Mouse (Mus musculus): ENCODE data around the gene Tuft1. TPM values are rescaled to one million over a fixed set of nuclear protein-coding genes. Genes with fewer than 3 reads are reported as not detected.

Gene Tuft1
- polyA plus RNA-seq, 1 experiment, result 3.5 TPM

DNA sequence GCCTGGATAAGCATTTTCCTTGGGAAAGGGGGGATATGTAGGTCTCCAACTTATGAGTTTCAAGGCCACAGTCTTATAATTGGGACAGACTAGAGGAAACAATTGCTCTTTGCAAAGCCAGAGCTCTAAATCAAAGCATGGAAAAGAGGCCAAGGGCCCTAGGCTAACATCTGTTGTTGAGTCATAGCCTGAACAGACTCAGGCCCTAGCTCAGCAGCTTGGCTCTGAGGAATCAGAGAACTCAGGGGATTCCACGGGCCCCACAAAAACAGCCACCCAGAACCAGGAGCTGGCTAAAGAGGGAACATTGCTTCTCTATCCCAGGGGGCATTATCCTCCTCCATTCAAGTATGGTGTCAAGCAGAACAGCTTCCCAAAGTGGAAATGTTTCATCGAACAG, 48.1 kb downstream of the Tuft1 start:
- no peak overlapping the region for H3K4me2 ChIP-seq (ENCODE audit: low read depth)
- no peaks in the 10 kb centered on the region for H3K27me3 ChIP-seq (ENCODE audit: control insufficient read depth, insufficient read depth, insufficient read length)
- H3ac ChIP-seq (ENCODE audit: control insufficient read depth, insufficient read length), result no peak overlapping the region
- TF ChIP-seq POLR2AphosphoS2 (IDR thresholded peaks at IDR 0.05; ENCODE audit: insufficient read length, low read depth) (no peak), MYOG (IDR thresholded peaks at IDR 0.05; ENCODE audit: control insufficient read depth in 1 of 3, insufficient read depth in 1 of 3, insufficient read length in 2 of 3, low read depth in 2 of 3) (peak in 1 of 3 experiments; percentile 33), E2F4 (IDR thresholded peaks at IDR 0.05; ENCODE audit: insufficient read depth) (no peak), TCF3 (IDR thresholded peaks at IDR 0.05; ENCODE audit: insufficient read length, low read depth) (no peak), TCF12 (IDR thresholded peaks at IDR 0.05; ENCODE audit: insufficient read depth, poor library complexity, severe bottlenecking) (no peak)
- no peaks in the 10 kb centered on the region for H3K36me3 ChIP-seq (ENCODE audit: control insufficient read depth, insufficient read depth)
- no peaks in the 10 kb centered on the region for H3K79me2 ChIP-seq (ENCODE audit: control insufficient read depth, insufficient read depth)
- H3K4me3 ChIP-seq, result no peak overlapping the region

DNA sequence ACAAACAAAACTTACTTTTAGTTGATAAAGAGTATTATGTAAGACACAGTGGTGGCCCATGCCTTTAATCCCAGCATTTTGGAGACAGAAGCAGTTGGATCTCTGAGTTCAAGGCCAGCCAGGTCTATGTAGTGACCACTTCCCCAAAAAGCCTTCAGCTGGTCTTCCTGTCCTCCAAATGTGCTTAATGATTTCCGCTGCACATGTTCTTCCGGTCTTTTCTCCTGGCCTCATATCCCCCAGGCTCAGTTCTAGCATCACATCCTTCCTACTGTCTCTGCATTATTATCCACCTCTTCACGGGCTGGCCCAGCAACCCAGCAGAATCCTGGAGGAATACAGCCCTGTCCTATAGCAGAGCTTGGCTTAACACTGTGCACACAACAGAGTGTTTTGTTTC, 49.1 kb downstream of the Tuft1 start:
- Histone ChIP-seq H3K4me2 (ENCODE audit: low read depth) (no peak overlapping the region), H3K79me2 (ENCODE audit: control insufficient read depth, insufficient read depth) (no peaks in the 10 kb centered on the region), H3ac (ENCODE audit: control insufficient read depth, insufficient read length) (no peak overlapping the region), H3K36me3 (ENCODE audit: control insufficient read depth, insufficient read depth) (no peaks in the 10 kb centered on the region), H3K4me3 (no peak overlapping the region), H3K27me3 (ENCODE audit: control insufficient read depth, insufficient read depth, insufficient read length) (no peaks in the 10 kb centered on the region)
- no peak for TF ChIP-seq MYOG (IDR thresholded peaks at IDR 0.05; ENCODE audit: control insufficient read depth in 1 of 3, insufficient read depth in 1 of 3, insufficient read length in 2 of 3, low read depth in 2 of 3)

- Histone ChIP-seq H3ac (ENCODE audit: control insufficient read depth, insufficient read length) (no peak overlapping the region), H3K79me2 (ENCODE audit: control insufficient read depth, insufficient read depth) (no peaks in the 10 kb centered on the region), H3K4me2 (ENCODE audit: low read depth) (peak overlapping the region; percentile 40), H3K36me3 (ENCODE audit: control insufficient read depth, insufficient read depth) (no peaks in the 10 kb centered on the region), H3K4me3 (no peak overlapping the region), H3K27me3 (ENCODE audit: control insufficient read depth, insufficient read depth, insufficient read length) (no peaks in the 10 kb centered on the region)
- no peak for TF ChIP-seq E2F4 (IDR thresholded peaks at IDR 0.05; ENCODE audit: insufficient read depth)
- TF ChIP-seq MAX (IDR thresholded peaks at IDR 0.05; ENCODE audit: low read depth), result no peak
- no peak for TF ChIP-seq POLR2AphosphoS2 (IDR thresholded peaks at IDR 0.05; ENCODE audit: insufficient read length, low read depth)
- TF ChIP-seq TCF12 (IDR thresholded peaks at IDR 0.05; ENCODE audit: insufficient read depth, poor library complexity, severe bottlenecking), result no peak
- no peak for TF ChIP-seq SRF (IDR thresholded peaks at IDR 0.05; ENCODE audit: control insufficient read depth, insufficient read length, low read depth)
- no peak for TF ChIP-seq POLR2A (IDR thresholded peaks at IDR 0.05; ENCODE audit: insufficient read length, low read depth)
- TF ChIP-seq CEBPB (IDR thresholded peaks at IDR 0.05; ENCODE audit: insufficient read depth, poor library complexity, severe bottlenecking), result no peak
These were observed 56.7 kb downstream of the Tuft1 start for GRCm38 (mm10) chr3:94601959-94602358.

- TF ChIP-seq CEBPB (IDR thresholded peaks at IDR 0.05; ENCODE audit: insufficient read depth, poor library complexity, severe bottlenecking) (no peak), MYOG (IDR thresholded peaks at IDR 0.05; ENCODE audit: control insufficient read depth in 1 of 3, insufficient read depth in 1 of 3, insufficient read length in 2 of 3, low read depth in 2 of 3) (no peak), TCF12 (IDR thresholded peaks at IDR 0.05; ENCODE audit: insufficient read depth, poor library complexity, severe bottlenecking) (no peak), MAX (IDR thresholded peaks at IDR 0.05; ENCODE audit: low read depth) (no peak), POLR2AphosphoS2 (IDR thresholded peaks at IDR 0.05; ENCODE audit: insufficient read length, low read depth) (no peak), REST (IDR thresholded peaks at IDR 0.05; ENCODE audit: insufficient read depth, insufficient read length) (no peak), MYOD1 (IDR thresholded peaks at IDR 0.05; ENCODE audit: control insufficient read depth in 1 of 3, insufficient read length in 2 of 3, low read depth in 2 of 3) (no peak), USF1 (IDR thresholded peaks at IDR 0.05; ENCODE audit: low read depth) (no peak), POLR2A (IDR thresholded peaks at IDR 0.05; ENCODE audit: insufficient read length, low read depth) (no peak), TCF3 (IDR thresholded peaks at IDR 0.05; ENCODE audit: insufficient read length, low read depth) (no peak), SRF (IDR thresholded peaks at IDR 0.05; ENCODE audit: control insufficient read depth, insufficient read length, low read depth) (no peak), E2F4 (IDR thresholded peaks at IDR 0.05; ENCODE audit: insufficient read depth) (no peak)
- Histone ChIP-seq H3K4me3 (no peak overlapping the region), H3ac (ENCODE audit: control insufficient read depth, insufficient read length) (no peak overlapping the region), H3K4me2 (ENCODE audit: low read depth) (no peak overlapping the region), H3K27me3 (ENCODE audit: control insufficient read depth, insufficient read depth, insufficient read length) (no peaks in the 10 kb centered on the region), H3K79me2 (ENCODE audit: control insufficient read depth, insufficient read depth) (no peaks in the 10 kb centered on the region), H3K36me3 (ENCODE audit: control insufficient read depth, insufficient read depth) (no peaks in the 10 kb centered on the region)
These were observed 61.4 kb downstream of the Tuft1 start for GRCm38 (mm10) chr3:94597224-94597779.

DNA sequence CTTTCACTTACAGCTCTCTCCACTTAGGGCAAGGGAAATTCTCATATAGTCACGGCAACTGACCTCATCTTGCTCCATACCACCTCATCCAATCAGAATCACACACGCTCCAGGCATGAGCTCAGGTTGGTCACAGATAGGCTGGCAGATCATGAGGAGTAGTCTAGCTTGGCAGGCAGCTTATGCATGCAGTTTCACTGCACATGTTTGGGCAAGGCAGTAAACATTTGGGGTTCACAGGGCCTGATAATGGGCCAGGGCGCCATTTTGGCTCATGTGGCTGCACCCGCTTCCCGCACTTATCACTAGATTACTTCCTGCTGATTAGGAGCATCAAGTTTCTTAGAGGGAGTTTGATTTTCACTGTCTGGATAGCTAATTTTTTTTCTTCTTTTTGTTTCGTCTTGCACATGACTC, 62.8 kb downstream of the Tuft1 start:
- H3K4me3 ChIP-seq, result no peak overlapping the region

More for the DNA sequence above, 62.8 kb downstream of the Tuft1 start:
- no peak for TF ChIP-seq POLR2AphosphoS2 (IDR thresholded peaks at IDR 0.05; ENCODE audit: insufficient read length, low read depth)
- no peak for TF ChIP-seq SRF (IDR thresholded peaks at IDR 0.05; ENCODE audit: control insufficient read depth, insufficient read length, low read depth)
- TF ChIP-seq USF1 (IDR thresholded peaks at IDR 0.05; ENCODE audit: low read depth), result no peak
- no peak for TF ChIP-seq E2F4 (IDR thresholded peaks at IDR 0.05; ENCODE audit: insufficient read depth)
- TF ChIP-seq MAX (IDR thresholded peaks at IDR 0.05; ENCODE audit: low read depth), result no peak
- no peak for TF ChIP-seq TCF3 (IDR thresholded peaks at IDR 0.05; ENCODE audit: insufficient read length, low read depth)
- no peak for TF ChIP-seq POLR2A (IDR thresholded peaks at IDR 0.05; ENCODE audit: insufficient read length, low read depth)
- no peak for TF ChIP-seq MYOD1 (IDR thresholded peaks at IDR 0.05; ENCODE audit: control insufficient read depth in 1 of 3, insufficient read length in 2 of 3, low read depth in 2 of 3)
- no peak for TF ChIP-seq CEBPB (IDR thresholded peaks at IDR 0.05; ENCODE audit: insufficient read depth, poor library complexity, severe bottlenecking)
- no peak for TF ChIP-seq MYOG (IDR thresholded peaks at IDR 0.05; ENCODE audit: control insufficient read depth in 1 of 3, insufficient read depth in 1 of 3, insufficient read length in 2 of 3, low read depth in 2 of 3)
- no peak for TF ChIP-seq REST (IDR thresholded peaks at IDR 0.05; ENCODE audit: insufficient read depth, insufficient read length)
- no peak for TF ChIP-seq TCF12 (IDR thresholded peaks at IDR 0.05; ENCODE audit: insufficient read depth, poor library complexity, severe bottlenecking)
- H3K79me2 ChIP-seq (ENCODE audit: control insufficient read depth, insufficient read depth), result no peaks in the 10 kb centered on the region
- H3K27me3 ChIP-seq (ENCODE audit: control insufficient read depth, insufficient read depth, insufficient read length), result no peaks in the 10 kb centered on the region
- H3K4me2 ChIP-seq (ENCODE audit: low read depth), result no peak overlapping the region
- H3ac ChIP-seq (ENCODE audit: control insufficient read depth, insufficient read length), result no peak overlapping the region
- H3K36me3 ChIP-seq (ENCODE audit: control insufficient read depth, insufficient read depth), result no peaks in the 10 kb centered on the region

Data from myocyte (in vitro differentiated cells).